Mouse (Mus musculus) neutrophil, adult 83 days (primary cell): ENCODE results near the gene Tex46. TPM values are rescaled to one million over a fixed set of nuclear protein-coding genes. Genes with fewer than 3 reads are reported as not detected.

Source experiments
- total RNA-seq, 2 experiments: library from RNA; stranded (reverse); gene quantifications; one replicate each; pipeline ENCODE4 v1.2.4; 2023

The Tex46 gene
- not detected for total RNA-seq

DNA sequence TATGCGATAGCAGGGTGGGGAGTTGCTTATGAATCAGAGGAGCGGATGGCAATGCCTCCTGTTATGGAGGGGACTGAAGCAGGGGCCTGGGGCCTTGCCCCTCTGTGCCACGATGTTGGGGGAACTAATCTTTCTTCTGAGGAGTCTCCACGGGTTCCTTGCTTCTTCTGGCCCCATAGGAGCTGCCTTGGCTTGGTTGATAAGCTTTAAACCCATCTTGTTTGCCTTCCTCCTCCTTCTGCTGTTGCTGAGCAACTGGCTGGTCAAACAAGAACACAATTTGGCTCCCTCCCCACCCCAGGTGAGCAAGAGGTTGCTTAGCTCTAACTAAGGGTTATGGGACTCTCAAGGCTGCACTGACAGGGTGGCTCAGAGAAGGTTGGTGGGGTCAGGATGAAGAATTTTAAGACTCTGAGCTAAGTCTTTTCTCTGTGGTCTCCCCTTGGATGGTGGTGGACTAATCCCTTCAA, at the start of gene Tex46:
Tex46 (plus strand) TSS at position 51 of the 470 bp plus-strand sequence.

DNA sequence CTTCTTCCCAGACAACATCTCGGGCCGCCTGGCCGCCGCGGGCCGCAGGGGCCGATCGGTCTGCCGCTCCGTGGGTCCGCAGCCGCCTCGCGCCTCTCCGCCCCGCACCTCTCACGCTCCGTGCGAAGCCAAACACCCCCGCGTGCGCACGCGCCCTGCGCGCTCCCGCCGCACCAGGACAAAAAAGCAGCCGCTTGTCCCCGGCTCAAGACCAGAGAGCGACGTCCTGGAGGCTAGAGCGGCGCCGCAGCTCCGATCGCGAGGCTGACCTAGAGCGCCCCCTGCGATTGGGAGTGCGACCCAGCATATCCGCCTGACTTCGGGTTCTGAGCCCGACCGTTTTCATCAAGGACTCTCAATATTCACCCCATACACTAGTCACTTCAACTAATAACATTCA, 7.7 kb upstream of the Tex46 start, which contains the start of gene Kdm1a:
Kdm1a (minus strand) TSS at position 156 of the 400 bp plus-strand sequence.

DNA sequence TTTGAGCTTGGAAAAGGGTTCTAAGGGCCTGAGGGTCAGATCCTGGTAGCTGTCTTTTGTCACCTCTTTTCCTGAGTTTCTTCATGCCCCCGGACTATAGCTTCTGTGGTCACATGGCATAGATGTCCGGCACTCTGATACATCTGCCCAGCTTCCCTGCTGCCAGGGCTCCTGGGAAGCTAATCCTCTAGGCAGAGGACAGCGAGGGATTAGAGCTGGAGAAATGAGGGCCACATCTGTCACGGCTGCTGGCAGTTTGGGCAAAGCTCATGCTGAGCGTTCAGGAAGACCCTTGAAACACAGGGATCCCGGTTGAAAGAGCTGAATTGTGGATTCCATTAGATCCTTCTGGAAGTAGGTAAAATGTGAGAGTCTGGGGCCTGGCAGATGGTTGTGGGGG, 12.2 kb downstream of the Tex46 start, which contains the start of gene Lactbl1:
Lactbl1 (plus strand) TSS at position 234 of the 400 bp plus-strand sequence.

Other genes starting within 250 kb of the Tex46 start
- not detected for gene Htr1d, start 186.9 kb upstream of the Tex46 start, total RNA-seq
- gene 6030445D17Rik, start 148.2 kb upstream of the Tex46 start, total RNA-seq = not detected
- 1 to 10 TPM; 2.1 to 5.9 TPM for gene Luzp1, start 140.7 kb upstream of the Tex46 start, total RNA-seq
- gene Kdm1a, start 7.7 kb upstream of the Tex46 start, total RNA-seq = 10 to 100 TPM; 30.4 to 30.9 TPM
- not detected for gene Lactbl1, start 12.2 kb downstream of the Tex46 start, total RNA-seq
- gene Ephb2, start 225.6 kb downstream of the Tex46 start, total RNA-seq = under 1 TPM; 0.07 to 0.13 TPM